Mouse (Mus musculus) liver, adult 2 months (tissue): Measurements from ENCODE around the gene Snx1.

Experiments
- CTCF ChIP-seq: fragments of 200-500 bp; IDR thresholded peaks from 2 replicates; pipeline ENCODE4 v1.5.1; 2011; ENCODE audit warnings: low read depth, low read length, control low read depth
- POLR2A ChIP-seq: fragments of 200-500 bp; IDR thresholded peaks from 2 replicates; pipeline ENCODE4 v1.6.1; 2011; ENCODE audit warnings: low read length, control low read depth; ENCODE audit not compliant: insufficient read depth; ENCODE audit errors: extremely low read depth

DNA sequence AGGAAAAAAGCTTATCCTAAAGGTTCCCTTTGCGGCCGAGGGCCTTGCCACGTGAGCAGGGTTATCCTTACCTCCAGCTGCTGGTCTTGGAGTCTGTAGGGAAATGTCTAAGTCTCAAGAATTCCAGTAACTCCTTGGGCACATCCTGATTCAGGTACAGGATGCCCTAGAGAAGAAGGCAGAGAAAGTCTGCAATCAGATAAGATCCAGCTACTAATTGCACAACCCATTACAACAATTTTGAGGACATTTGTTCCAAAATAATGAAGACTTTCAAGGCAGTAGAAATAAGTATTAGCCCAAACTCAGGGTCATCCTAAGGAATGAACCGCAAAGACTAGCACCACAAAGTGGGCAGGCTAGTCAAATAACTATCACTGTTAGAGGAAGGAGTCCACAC is 58.3 kb downstream of the Snx1 start:
- TF ChIP-seq CTCF (no peak), POLR2A (no peak)
